Mouse (Mus musculus): ENCODE data around the gene Limk1. TPM values are rescaled to one million over a fixed set of nuclear protein-coding genes. Genes with fewer than 3 reads are reported as not detected.
A peak's percentile ranks its signal among the peaks of the same experiment; 100 is the strongest.

Limk1 gene
- polyA plus RNA-seq, 1 experiment = 6.4 TPM

GRCm38 (mm10) chr5:134617071-134617470 lies 71.3 kb downstream of the Limk1 start:
- peaks cover 36% of the 10 kb centered on the region for H3K36me3 ChIP-seq (ENCODE audit: control insufficient read depth, insufficient read depth, low read length)
- TF ChIP-seq CTCF (IDR thresholded peaks at IDR 0.05; ENCODE audit: extremely low read depth, insufficient read length, insufficient replicate concordance, low read depth, low read length) (peak; percentile 84; the same call in 1 of the 2 replicates), POLR2A (IDR thresholded peaks at IDR 0.05; ENCODE audit: low read depth, low read length) (no peak)
- WGBS = 36% methylated on average over 3 of the region's 3 CpGs

DNA sequence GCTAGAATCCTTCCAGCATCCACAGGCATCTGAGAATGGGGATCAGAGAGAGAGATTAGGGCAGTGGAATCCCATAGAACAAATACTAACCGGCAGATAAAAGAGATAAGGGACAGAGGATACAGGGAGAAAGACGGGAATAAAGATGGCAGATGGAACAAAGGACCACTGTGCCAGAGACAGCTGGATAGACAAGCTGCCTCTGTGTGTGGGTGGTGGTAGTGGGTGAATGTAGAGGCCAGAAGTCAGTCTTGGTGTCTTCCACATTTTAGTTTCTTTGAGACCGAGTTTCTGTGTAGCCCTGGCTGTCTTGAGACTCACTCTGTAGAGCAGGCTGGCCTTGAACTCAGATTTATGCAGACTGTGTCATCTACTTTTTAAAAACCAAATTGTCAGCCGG lies 72.6 kb downstream of the Limk1 start:
- H3K36me3 ChIP-seq (ENCODE audit: control insufficient read depth, insufficient read depth, low read length) = peaks cover 24% of the 10 kb centered on the region
- H3K4me3 ChIP-seq (ENCODE audit: low read depth, low read length) = no peak overlapping the region
- no peaks in the 10 kb centered on the region for H3K27me3 ChIP-seq (ENCODE audit: control insufficient read depth, insufficient read depth, low read length)
- H3K27ac ChIP-seq (ENCODE audit: insufficient read depth, low read depth, low read length) = 0 out of 2 replicates have a peak overlapping the region, but pooled peaks have one; percentile 9
- peaks cover 3% of the 10 kb centered on the region; the same call in 1 of the 2 replicates for H3K4me1 ChIP-seq (ENCODE audit: control insufficient read depth, insufficient read depth, insufficient read length, low read length)
- no peak for TF ChIP-seq CTCF (IDR thresholded peaks at IDR 0.05; ENCODE audit: extremely low read depth, insufficient read length, insufficient replicate concordance, low read depth, low read length)
- no peak for TF ChIP-seq POLR2A (IDR thresholded peaks at IDR 0.05; ENCODE audit: low read depth, low read length)
- 56% methylated on average over 4 of the region's 4 CpGs for WGBS

More at GRCm38 (mm10) chr5:134617071-134617470, 71.3 kb downstream of the Limk1 start:
- Histone ChIP-seq H3K4me1 (ENCODE audit: control insufficient read depth, insufficient read depth, insufficient read length, low read length) (no peaks in the 10 kb centered on the region), H3K4me3 (ENCODE audit: low read depth, low read length) (no peak overlapping the region), H3K27me3 (ENCODE audit: control insufficient read depth, insufficient read depth, low read length) (no peaks in the 10 kb centered on the region), H3K27ac (ENCODE audit: insufficient read depth, low read depth, low read length) (no peak overlapping the region)

DNA sequence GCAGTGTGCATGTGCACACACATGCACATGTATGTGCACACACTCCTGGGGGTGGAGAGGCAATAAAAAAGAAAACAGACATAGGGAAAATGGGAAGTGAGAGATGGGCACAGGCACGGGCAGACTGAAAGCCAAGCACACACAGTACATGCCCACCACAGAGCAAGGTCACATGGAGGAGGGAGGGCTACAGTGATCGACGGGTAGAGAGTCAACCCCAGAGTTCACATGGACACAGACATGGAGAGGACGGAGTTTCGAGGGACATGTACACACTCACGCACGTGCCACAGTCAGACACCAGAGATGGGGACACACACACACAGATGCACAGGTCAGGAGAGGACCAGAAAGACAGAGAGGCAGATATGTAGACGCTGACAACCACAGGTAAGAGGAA lies 73.0 kb downstream of the Limk1 start:
- Histone ChIP-seq H3K4me1 (ENCODE audit: control insufficient read depth, insufficient read depth, insufficient read length, low read length) (peaks cover 3% of the 10 kb centered on the region; the same call in 1 of the 2 replicates), H3K36me3 (ENCODE audit: control insufficient read depth, insufficient read depth, low read length) (peaks cover 20% of the 10 kb centered on the region), H3K27me3 (ENCODE audit: control insufficient read depth, insufficient read depth, low read length) (no peaks in the 10 kb centered on the region), H3K4me3 (ENCODE audit: low read depth, low read length) (no peak overlapping the region), H3K27ac (ENCODE audit: insufficient read depth, low read depth, low read length) (peak overlapping the region; percentile 9; the same call in 1 of the 2 replicates)
- TF ChIP-seq CTCF (IDR thresholded peaks at IDR 0.05; ENCODE audit: extremely low read depth, insufficient read length, insufficient replicate concordance, low read depth, low read length) (no peak), POLR2A (IDR thresholded peaks at IDR 0.05; ENCODE audit: low read depth, low read length) (no peak)
- WGBS = 68% methylated on average over 8 of the region's 8 CpGs

GRCm38 (mm10) chr5:134614802-134615201 lies 73.6 kb downstream of the Limk1 start, which contains the start of gene Lat2:
TSS of gene Lat2 (minus strand) at chr5:134615025.
- Histone ChIP-seq H3K4me3 (ENCODE audit: low read depth, low read length) (peak within 1 kb of the TSS; percentile 57), H3K36me3 (ENCODE audit: control insufficient read depth, insufficient read depth, low read length) (peaks cover 15% of the 10 kb centered on the region), H3K27ac (ENCODE audit: insufficient read depth, low read depth, low read length) (peak within 1 kb of the TSS; percentile 62), H3K4me1 (ENCODE audit: control insufficient read depth, insufficient read depth, insufficient read length, low read length) (peaks cover 3% of the 10 kb centered on the region; the same call in 1 of the 2 replicates), H3K27me3 (ENCODE audit: control insufficient read depth, insufficient read depth, low read length) (no peaks in the 10 kb centered on the region)
- 74% methylated on average over 7 of the region's 7 CpGs for WGBS
- 0 out of 2 replicates have a peak, but pooled peaks have one; percentile 24 for TF ChIP-seq POLR2A (IDR thresholded peaks at IDR 0.05; ENCODE audit: low read depth, low read length)
- no peak for TF ChIP-seq CTCF (IDR thresholded peaks at IDR 0.05; ENCODE audit: extremely low read depth, insufficient read length, insufficient replicate concordance, low read depth, low read length)

DNA sequence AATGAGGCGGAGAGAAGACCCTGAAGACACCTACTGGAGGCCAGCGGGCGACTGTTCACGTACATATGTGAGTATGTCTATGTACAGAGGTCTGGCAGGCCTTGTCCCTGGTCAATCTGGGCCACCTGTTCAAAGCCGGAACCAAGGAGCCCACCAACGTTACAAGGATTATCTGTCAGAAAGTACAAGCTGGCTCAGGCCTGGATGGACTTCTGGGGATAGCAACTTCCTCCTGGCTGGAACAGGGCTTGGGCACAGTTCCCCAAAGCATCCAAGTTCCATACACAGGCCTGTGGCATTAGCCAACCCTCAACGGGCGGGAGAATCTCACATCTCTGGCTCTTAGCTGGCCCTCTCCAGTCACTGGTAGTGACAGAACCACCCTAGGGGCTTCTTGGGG lies 74.1 kb downstream of the Limk1 start:
- Histone ChIP-seq H3K27ac (ENCODE audit: insufficient read depth, low read depth, low read length) (peak overlapping the region; percentile 62), H3K4me1 (ENCODE audit: control insufficient read depth, insufficient read depth, insufficient read length, low read length) (peaks cover 3% of the 10 kb centered on the region; the same call in 1 of the 2 replicates), H3K27me3 (ENCODE audit: control insufficient read depth, insufficient read depth, low read length) (no peaks in the 10 kb centered on the region), H3K4me3 (ENCODE audit: low read depth, low read length) (peak overlapping the region; percentile 57), H3K36me3 (ENCODE audit: control insufficient read depth, insufficient read depth, low read length) (peaks cover 10% of the 10 kb centered on the region)
- TF ChIP-seq CTCF (IDR thresholded peaks at IDR 0.05; ENCODE audit: extremely low read depth, insufficient read length, insufficient replicate concordance, low read depth, low read length) (no peak), POLR2A (IDR thresholded peaks at IDR 0.05; ENCODE audit: low read depth, low read length) (no peak)
- WGBS = 84% methylated on average over 8 of the region's 8 CpGs

- WGBS = 78% methylated on average over 9 of the region's 9 CpGs
- Histone ChIP-seq H3K4me3 (ENCODE audit: low read depth, low read length) (peak overlapping the region; percentile 57), H3K4me1 (ENCODE audit: control insufficient read depth, insufficient read depth, insufficient read length, low read length) (peaks cover 3% of the 10 kb centered on the region; the same call in 1 of the 2 replicates), H3K27ac (ENCODE audit: insufficient read depth, low read depth, low read length) (peak overlapping the region; percentile 62), H3K27me3 (ENCODE audit: control insufficient read depth, insufficient read depth, low read length) (no peaks in the 10 kb centered on the region), H3K36me3 (ENCODE audit: control insufficient read depth, insufficient read depth, low read length) (peaks cover 4% of the 10 kb centered on the region)
- TF ChIP-seq POLR2A (IDR thresholded peaks at IDR 0.05; ENCODE audit: low read depth, low read length) = no peak; the same call in 1 of the 2 replicates
- no peak for TF ChIP-seq CTCF (IDR thresholded peaks at IDR 0.05; ENCODE audit: extremely low read depth, insufficient read length, insufficient replicate concordance, low read depth, low read length)
Observed at GRCm38 (mm10) chr5:134613727-134614126, 74.7 kb downstream of the Limk1 start.

DNA sequence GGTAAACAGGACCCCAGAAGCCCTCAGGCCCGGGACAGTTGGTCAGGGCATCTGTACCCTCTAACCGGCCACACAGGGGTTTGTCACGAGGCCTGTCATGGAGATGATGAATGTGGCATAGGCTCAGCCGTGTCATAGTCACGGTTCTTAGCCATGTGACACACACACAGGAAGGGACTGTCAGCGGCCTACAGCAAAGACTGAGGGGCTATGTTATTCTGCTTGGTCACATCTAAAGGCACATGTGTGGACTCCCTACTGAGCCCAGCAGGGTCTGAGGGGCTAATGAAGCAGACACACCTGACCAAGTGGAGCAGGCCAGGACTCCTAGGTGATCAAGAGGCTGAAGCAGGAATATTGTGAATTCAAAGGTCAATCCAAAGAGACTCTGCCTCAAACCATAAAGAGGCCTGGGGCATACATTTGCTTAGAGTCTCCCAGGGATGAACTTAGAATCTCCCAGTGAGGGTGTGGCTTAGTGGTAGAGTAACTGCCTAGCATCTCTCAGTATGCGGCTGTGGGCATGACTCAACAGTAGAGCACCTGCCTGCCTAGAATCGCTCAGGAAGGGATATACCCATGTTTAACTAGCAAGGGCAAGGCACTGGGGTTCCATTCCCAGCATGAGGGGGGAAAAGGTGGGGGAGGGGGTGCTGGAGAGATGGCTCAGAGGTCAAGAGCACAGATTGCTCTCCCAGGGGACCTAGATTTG lies 76.4 kb downstream of the Limk1 start:
- H3K36me3 ChIP-seq (ENCODE audit: control insufficient read depth, insufficient read depth, low read length) = no peaks in the 10 kb centered on the region
- no peaks in the 10 kb centered on the region for H3K27me3 ChIP-seq (ENCODE audit: control insufficient read depth, insufficient read depth, low read length)
- H3K4me1 ChIP-seq (ENCODE audit: control insufficient read depth, insufficient read depth, insufficient read length, low read length) = peaks cover 3% of the 10 kb centered on the region; the same call in 1 of the 2 replicates
- H3K4me3 ChIP-seq (ENCODE audit: low read depth, low read length) = no peak overlapping the region
- no peak overlapping the region for H3K27ac ChIP-seq (ENCODE audit: insufficient read depth, low read depth, low read length)
- WGBS = 42% methylated on average over 8 of the region's 8 CpGs
- TF ChIP-seq CTCF (IDR thresholded peaks at IDR 0.05; ENCODE audit: extremely low read depth, insufficient read length, insufficient replicate concordance, low read depth, low read length) = no peak
- no peak for TF ChIP-seq POLR2A (IDR thresholded peaks at IDR 0.05; ENCODE audit: low read depth, low read length)
